ENCODE assay signal across 8 mouse cellular contexts in genomic region chr8:48222429-48222769, GRCm38 (mm10).
DNase-seq lines count a peak whose midpoint lies in the region; ATAC-seq and TF ChIP-seq lines count a peak whose summit lies in the region.

No protein-coding gene starts in this region.

- ATAC-seq in heart, embryonic 12.5 days (ENCODE audit: insufficient number of reproducible peaks, low FRiP score): peak; percentile 68; the same call in 1 of the 2 replicates
- peak; percentile 80 for ATAC-seq in kidney, embryonic 16.5 days (ENCODE audit: low FRiP score, low TSS enrichment)

- H3K27ac ChIP-seq in embryonic fibroblast, embryonic 13.5 days (ENCODE audit: insufficient read depth, low read length): no peak overlapping the region
- no peak overlapping the region for H3K27ac ChIP-seq in heart, embryonic 12.5 days (ENCODE audit: poor library complexity, severe bottlenecking)
- no peak overlapping the region for H3K27ac ChIP-seq in kidney, embryonic 16.5 days (ENCODE audit: low read length)

- H3K4me1 ChIP-seq in embryonic fibroblast, embryonic 13.5 days (ENCODE audit: control insufficient read depth, insufficient read depth, low read length): no peaks in the 10 kb centered on the region
- H3K4me1 ChIP-seq in heart, embryonic 12.5 days (replicated peaks): peaks cover 12% of the 10 kb centered on the region; the same call in 1 of the 2 replicates
- H3K4me1 ChIP-seq in kidney, embryonic 16.5 days (ENCODE audit: insufficient read depth, low read length): peaks cover 21% of the 10 kb centered on the region

- H3K4me2 ChIP-seq in heart, embryonic 12.5 days: peak overlapping the region; percentile 77
- peak overlapping the region; percentile 65 for H3K4me2 ChIP-seq in kidney, embryonic 16.5 days (replicated peaks; ENCODE audit: low read depth, low read length)

- DNase-seq in A20 (ENCODE audit: low read depth, low spot score): peak; percentile 62
- peak; percentile 92 for DNase-seq in brain, adult 2 months (ENCODE audit: low read depth, low spot score)
- peak; percentile 75 for DNase-seq in liver
- DNase-seq in natural killer cell, adult 2 months (ENCODE audit: low spot score in 2 of 2): peak; percentile 25 to 30
- peak; percentile 95 for DNase-seq in testis, postnatal 10 days (ENCODE audit: low spot score)

- TF ChIP-seq POLR2A in embryonic fibroblast, embryonic 13.5 days (IDR thresholded peaks at IDR 0.05; ENCODE audit: low read depth, low read length): no peak

- H3K4me3 ChIP-seq in embryonic fibroblast, embryonic 13.5 days (ENCODE audit: insufficient read depth, low read length): peak overlapping the region; percentile 27
- H3K4me3 ChIP-seq in heart, embryonic 12.5 days: peak overlapping the region; percentile 46
- H3K4me3 ChIP-seq in kidney, embryonic 16.5 days (ENCODE audit: low read length): peak overlapping the region; percentile 44

- peak overlapping the region; percentile 59 for H3K9ac ChIP-seq in heart, embryonic 12.5 days
- peak overlapping the region; percentile 56 for H3K9ac ChIP-seq in kidney, embryonic 16.5 days (replicated peaks; ENCODE audit: low read length)

- H3K27me3 ChIP-seq in heart, embryonic 12.5 days (replicated peaks): 0 out of 2 replicates have a peak, but pooled peaks cover 10% of the 10 kb centered on the region
- H3K27me3 ChIP-seq in kidney, embryonic 16.5 days (ENCODE audit: insufficient read depth, low read length): peaks cover 9% of the 10 kb centered on the region; the same call in 1 of the 2 replicates

- 10% methylated on average over 11 of the region's 11 CpGs for WGBS in heart, embryonic 12.5 days
- WGBS in kidney, embryonic 16.5 days: 8% methylated on average over 11 of the region's 11 CpGs

- H3K9me3 ChIP-seq in heart, embryonic 12.5 days (replicated peaks): no peaks in the 10 kb centered on the region
- H3K9me3 ChIP-seq in kidney, embryonic 16.5 days (ENCODE audit: low read length): no peaks in the 10 kb centered on the region

- no peaks in the 10 kb centered on the region for H3K36me3 ChIP-seq in heart, embryonic 12.5 days
- H3K36me3 ChIP-seq in kidney, embryonic 16.5 days (ENCODE audit: insufficient read depth, low read length): no peaks in the 10 kb centered on the region

- TF ChIP-seq CTCF in embryonic fibroblast, embryonic 13.5 days (IDR thresholded peaks at IDR 0.05; ENCODE audit: borderline replicate concordance, insufficient read depth, low read length): peak; percentile 96

Comparison
In these comparisons a context has a peak if more than half of its experiments do, and no peak if none do; other contexts are left out.
1. DNase-seq: peak in every context shown above with its lines; median percentile 95 in testis, postnatal 10 days; 92 in brain, adult 2 months; 75 in liver; 62 in A20; 28 in natural killer cell, adult 2 months.